Mouse (Mus musculus) small intestine, adult 2 months (tissue): ENCODE measurements at regions not wholly inside any gene's neighbourhood (a gene's known extent, or its start where the extent isn't known, plus 50 kb on each side); places are given as distances from the start of the nearest gene placed in this dataset.

Source experiments
- CTCF ChIP-seq: fragments of 200-500 bp; IDR thresholded peaks from 2 replicates; pipeline ENCODE4 v1.5.1; 2012; ENCODE audit warnings: low read depth, mild to moderate bottlenecking, control low read depth, inconsistent platforms, low read length, moderate library complexity, mixed read lengths; ENCODE audit not compliant: insufficient replicate concordance, insufficient read length; ENCODE audit errors: extremely low read depth
- POLR2A ChIP-seq: fragments of 200-500 bp; IDR thresholded peaks from 2 replicates; pipeline ENCODE4 v1.6.1; 2012; ENCODE audit warnings: low read depth, mild to moderate bottlenecking, control low read depth, inconsistent platforms, low read length, moderate library complexity

- no peak for TF ChIP-seq POLR2A
- TF ChIP-seq CTCF, result no peak
These were observed 188.3 kb upstream of the Cep162 start for GRCm38 (mm10) chr9:87443467-87444235.
